Mouse (Mus musculus) natural killer cell, adult 2 months (primary cell): ENCODE measurements around the gene Canx.
A peak's percentile ranks its signal among the peaks of the same experiment; 100 is the strongest.

Source experiments
- DNase-seq, 2 experiments: peaks; one replicate each; pipeline ENCODE4 v3.0.0; 2022; ENCODE audit warnings: low spot score in 2 of 2

Canx gene

DNA sequence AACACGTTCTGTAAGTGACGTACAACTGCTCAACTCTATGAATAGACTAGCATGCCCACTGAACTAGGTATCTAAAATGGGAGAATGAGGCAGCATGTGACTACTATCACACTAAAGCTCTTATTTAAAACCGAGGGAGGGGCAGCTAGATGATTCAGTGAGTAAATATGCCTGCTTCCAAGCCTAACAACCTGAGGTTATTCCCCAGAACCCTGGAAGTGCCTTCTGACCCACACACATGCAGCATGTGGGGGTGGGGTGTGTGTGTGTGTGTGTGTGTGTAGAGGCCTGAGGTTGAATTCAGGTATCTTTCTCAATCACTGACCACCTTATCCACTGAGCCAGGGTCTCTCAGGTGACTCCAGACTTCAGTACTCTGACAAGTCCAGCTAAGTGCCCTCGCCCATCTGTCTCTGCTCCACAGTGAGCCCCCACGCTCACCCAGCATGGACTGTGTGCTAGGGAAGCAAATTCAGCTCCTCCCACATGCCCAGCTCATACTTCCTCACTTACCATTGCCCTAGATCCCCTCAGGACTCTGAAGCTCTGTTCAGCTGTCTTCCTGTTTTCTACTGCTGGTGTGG, 49.8 kb downstream of the Canx start:
- DNase-seq = no peak

DNA sequence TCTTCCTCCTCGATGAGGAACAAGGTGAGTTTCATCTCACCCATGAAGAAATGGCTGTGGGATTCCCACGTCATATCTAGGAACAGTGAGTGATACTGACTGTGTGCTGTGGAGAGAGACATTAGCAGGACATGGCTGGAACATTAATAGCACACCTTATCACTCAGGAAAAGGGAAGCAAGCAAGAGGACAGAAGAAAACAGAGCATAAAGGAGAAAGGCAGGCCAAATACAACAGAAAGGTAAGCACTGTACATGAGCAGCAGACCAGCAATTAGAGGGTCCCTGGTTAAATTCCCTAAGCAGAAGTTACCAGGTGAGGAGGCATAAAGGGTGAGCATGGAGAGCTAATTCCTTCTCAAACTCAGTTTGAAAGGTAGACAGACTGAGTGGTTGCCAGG, 50.4 kb downstream of the Canx start:
- no peak for DNase-seq

DNA sequence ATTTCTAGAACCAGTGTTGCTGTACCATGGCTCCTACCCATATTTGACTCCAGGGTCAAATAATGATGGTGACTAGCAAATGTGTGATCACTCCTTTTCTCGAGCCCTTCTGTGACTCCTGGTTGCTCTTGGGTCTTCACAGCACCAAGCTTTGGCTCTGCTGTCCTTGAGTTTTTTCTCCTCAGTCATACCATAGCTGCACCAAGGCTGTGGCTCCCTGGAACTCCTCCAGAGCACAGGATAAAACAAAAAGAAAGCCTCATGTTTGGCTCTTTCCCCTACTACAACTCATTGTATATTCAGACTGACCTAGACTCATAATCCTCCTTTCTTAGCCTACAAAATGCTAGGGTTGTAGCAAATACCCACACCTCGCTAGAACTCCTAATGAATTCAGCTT, 52.7 kb downstream of the Canx start:
- DNase-seq = no peak

DNA sequence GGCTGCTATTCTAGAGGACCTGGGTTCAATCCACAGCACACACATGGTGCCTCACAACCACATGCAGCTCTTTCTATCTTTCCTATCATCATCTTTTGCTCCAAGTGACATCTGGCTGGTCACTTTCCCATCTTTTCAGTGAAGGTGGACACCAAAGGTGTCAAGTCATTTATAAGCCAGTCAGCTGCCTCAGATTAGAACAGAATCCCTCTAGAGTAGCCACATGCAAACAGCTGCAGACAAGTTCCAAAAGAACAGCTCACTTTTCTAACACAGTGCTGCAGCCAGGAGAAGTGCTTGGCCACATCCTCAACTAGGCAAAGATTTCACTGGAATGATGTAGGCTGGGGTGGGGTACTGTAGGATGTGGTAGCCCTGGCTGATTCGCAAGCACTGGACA, 55.6 kb downstream of the Canx start:
- DNase-seq = no peak

DNA sequence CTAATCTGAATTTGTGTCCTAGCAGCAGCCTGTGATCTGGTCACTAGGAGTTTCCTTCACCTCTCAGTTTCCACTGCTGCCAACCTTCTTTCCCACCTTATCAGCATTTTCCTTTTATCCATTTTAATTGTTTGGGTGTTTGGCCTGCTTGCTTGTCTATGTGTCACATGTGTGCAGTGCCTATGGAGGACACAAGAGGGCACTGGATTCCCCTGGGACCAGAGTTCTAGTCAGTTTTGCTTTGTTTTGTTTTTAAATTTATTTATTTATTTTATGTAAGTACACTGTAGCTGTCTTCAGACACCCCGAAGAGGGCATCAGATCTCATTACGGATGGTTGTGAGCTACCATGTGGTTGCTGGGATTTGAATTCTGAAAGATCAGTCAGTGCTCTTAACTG, 56.3 kb downstream of the Canx start:
- peak; percentile 16 to 58 for DNase-seq

DNA sequence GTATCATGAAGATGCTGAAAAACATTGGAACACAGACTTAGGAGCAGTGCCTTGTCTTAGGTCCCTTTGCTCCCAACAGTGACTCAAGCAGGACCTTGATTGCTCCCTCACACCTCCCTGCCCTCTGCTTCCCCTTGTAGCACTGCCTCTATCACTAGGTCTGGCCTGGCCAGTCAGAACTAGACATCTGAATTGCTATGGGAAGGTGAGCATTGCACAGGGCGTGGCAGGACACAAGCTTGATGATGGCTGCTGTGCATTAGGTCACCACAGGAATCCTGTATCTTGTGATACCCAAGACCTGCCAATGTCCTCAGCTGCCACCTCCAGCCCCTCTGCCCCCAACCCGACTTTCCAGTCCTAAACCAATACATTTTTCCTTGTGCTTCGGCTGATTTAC, 58.5 kb downstream of the Canx start:
- no peak for DNase-seq

DNA sequence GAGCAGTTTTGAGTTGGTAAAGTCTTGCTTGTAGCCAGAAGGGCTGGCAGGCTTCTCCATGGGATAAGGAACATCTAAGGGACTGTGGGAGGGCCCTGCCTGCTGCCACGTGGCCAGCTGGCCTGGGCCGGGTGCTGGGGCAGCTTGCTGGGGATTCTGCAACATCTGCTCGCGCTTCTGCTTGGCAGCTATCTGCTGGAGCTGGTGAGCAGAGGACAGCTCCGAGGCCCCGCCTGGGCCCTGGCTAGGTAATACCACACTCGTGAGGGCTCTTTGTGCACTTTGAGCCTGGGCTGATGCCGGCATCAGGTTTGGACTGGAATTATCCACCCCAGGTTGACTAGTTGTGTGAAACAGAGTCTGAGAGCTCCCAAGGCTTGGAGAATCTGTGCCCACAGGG, 59.5 kb downstream of the Canx start:
- DNase-seq = no peak

DNA sequence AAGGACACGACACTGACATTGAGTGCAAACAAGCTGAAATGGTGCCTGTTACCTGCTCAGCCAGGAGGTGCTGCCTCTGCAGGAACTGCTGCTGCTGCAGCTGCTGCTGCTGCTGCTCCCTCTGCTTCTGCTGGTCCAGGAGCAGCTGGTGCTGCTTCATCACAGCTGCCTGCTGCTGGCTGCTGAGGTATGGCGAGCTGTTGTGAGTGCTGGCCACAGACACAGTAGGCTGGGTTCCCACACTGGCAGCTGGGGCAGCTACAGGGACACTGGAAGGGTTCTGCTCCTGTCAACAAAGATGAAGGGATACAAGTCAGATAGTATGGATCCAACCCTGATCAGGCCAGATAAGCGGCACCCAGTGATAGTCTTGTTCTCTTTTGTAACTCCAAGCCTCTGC, 62.3 kb downstream of the Canx start:
- DNase-seq = no peak

DNA sequence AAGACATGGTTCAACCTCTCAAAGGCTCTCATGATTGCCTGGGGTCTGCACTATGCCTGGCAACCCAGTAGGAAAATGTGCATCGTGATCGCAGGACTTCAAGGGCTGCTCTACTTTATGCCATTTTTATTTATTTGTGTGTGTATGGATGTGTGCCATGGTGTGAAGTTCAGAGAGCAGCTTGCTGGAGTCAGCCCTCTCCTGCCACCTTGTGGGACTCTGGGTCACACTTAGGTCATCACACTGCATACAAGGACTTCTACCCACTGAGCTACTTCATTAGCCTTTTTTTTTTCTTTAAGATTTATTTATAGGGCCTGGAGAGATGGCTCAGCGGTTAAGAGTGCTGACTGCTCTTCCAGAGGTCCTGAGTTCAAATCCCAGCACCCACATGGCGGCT, 63.5 kb downstream of the Canx start:
- no peak for DNase-seq

DNA sequence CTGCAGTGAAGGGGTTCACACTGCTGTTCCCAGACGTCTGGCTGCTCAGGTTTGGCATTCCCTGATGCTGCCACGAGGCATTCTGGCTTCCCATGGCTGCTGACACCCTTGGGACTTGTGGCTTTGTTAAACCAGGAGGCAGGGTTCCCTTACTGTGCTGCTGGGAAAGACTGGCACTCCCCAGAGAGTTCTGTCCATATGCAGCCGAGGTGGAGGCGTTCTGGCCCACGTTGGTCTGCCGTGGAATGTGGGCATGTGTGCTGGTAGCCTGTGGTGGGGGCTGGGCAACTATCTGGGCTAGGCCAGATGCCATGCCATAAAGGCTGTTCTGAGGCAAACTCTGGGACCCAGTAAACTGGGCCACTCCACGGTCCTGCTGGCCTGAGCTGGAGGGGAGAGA, 67.2 kb downstream of the Canx start:
- no peak for DNase-seq

DNA sequence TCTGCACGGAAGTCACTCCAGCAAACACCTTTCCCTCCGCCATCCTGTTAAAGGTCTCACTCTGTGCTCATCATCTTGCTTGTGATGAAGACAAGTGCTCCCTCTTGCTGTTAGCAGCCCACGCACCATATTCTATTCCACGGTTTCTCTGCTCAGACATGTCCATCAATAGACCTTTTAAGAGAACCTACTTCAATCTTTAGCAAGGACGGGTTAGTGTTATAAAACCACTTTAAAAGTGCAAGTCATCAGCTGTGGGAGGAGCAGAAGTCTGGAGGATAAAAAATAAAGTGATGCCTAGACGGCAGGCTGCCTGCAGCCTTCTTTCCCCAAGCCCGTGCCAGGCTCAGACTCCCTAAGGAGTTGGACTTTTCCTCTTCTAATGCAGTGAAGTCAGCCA, 68.9 kb downstream of the Canx start:
- DNase-seq = no peak

DNA sequence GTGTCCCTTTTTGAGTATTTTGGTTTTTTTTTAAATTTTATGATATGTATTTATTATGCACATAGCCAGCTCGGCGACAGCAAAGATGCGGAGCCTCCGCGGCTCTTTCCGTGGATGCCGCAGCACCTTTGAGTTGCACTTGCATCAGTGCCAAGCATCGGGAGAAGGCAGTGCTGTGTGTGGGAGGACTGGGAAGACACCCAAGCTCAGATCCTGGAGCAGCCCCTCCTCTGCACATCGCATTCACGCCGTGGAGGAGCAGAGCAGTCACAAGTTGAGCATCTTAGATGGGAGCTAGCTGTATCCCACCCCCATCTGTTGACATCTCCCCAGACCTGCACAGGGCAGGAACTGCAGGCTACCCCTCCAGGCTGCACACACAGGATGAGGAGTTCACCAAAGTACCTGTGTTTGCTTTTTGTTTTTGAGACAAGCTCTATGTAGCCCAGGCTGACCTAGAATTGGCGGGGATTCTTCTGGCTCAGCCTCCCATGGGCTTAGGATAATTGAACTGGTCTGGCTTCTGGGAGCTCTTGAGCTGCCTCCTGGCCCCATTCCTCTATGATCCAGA, 71.4 kb downstream of the Canx start:
- DNase-seq = no peak

DNA sequence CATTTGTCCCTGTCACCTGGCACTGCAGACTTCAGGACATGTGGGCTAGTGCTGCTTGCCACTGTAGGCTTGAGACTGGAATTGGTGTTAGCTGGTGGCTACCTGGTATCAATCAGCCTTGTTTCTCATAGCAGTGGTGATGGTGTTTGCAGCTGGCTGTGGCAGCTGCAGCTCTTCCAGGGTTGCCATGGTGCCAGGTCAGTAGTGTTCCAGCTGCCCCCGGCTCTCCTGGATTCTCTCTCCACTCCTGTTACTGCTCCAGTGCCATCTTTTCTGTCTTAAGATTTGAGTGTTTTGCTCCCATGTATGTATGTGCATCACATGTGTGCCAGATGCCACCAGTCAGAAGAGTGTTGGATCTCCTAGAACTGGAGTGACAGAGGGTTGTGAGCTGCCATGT, 72.1 kb downstream of the Canx start:
- no peak for DNase-seq

DNA sequence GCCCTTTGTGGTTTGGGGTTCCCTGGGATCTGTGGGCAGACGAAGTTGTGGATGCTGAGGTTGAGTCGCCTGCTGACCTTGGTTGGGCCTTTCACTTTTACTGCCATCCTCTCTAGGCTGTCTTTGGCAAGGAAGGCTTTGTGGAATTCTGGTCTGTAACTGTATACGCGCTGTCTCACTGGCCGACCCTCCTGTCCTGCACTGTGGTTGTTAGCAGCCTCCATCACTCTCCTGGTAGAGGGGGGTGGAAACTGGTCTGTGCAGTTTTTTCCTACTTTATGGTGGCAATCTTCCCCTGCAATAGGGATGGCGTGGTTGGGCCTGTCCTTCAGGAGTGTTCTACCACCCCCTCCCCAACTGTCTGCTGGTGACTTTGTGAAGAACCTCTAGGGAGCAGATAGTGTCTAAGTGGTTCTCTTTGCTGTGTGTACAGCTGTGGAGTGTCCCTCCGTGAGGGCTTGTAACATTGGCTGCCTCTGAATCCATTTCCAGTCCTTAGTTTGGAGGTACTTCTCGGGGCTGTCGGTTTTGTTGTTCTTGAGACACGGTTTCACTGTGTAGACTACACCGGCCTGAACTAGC, 72.7 kb downstream of the Canx start:
- DNase-seq = no peak

DNA sequence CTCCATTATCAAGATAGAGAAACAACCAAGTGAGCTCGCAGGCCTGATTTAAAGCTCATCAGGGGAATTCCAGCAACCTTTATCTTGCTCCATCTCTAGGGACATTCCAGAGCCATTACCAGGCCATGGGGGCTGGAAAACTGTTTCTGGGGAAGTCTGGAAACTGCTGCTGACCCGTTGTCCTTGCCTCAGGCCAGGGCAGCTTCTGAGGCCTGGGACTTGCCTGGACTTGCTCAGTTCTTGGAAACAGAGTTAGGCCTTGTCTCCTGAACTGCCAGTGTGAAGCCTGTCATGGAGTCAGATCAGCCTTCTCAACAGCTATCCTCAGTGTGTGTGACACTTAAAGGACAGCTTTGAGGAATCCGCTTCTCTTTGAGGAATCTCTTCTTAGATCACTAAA, 73.3 kb downstream of the Canx start:
- DNase-seq = no peak

DNA sequence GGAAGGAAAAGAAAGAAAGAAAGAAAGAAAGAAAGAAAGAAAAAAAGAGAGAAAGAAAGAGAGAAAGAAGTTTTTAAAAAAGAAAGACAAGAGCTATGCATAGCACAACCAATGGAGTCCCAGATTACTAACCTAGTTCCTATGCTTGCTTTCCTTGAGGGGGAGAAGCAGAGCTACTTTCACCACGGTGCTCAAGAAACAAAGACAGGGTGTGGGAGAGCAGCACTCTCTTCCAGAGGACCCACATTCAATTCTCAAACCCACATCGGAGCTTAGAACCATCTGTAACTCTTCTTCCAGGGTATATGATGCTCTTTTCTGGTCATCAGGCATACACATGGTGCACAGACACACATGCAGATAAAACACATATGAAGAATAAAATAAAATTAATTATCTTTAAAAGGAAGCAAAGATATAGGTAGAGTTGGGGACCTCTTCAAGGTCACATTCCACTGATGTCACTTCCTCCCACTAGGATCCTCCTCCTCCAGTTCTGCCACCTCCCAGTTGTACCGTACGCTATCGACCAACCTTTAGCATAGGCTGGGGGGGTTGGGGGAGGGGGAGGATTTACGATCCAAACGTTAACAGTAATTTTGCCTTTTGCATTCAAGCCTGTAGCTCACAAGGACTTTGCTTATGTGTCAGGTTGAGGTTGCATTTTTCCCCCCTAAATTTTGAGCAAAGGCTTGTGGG, 76.9 kb downstream of the Canx start:
- DNase-seq = no peak

DNA sequence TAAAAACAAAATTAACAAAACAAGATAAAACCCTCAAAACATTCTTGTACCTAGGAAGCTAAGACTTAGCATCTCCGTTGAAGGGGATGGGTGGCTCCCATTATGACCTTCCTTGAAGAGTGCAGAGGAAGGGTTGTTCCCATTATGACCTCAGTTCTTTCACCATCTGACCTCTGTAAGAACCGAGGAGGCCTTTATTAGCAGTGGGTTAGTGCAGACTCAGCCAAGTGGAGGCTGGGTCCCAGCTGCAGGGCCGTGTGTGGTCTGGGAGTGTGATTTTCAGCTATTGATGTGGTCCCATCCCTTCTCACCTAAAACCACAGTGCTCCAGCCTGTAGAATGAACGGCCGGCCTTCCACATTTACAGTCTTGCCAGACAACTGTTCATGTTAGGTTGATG, 80.2 kb downstream of the Canx start:
- DNase-seq = no peak
